In the genomic region with DNA sequence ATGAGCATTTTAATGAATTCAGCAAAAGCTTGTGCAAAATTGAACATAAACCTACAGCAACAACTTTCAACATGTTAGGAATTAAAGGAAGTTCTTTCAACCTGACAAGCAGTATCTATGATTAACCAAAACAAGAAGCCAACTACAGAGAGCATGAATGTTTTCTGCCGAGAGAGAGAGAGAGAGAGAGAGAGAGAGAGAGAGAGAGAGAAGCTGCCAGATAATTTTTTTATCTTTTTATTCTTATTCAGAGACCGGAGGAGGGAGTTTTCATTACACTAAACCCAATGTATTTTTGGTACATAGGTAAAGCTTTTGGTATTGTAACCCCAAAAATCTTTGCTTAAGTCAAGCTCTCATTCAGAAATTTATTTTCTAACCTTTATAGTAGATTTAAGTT, we compare ENCODE assay signal across 44 mouse cellular contexts. TPM values are rescaled to one million over a fixed set of nuclear protein-coding genes. Genes with fewer than 3 reads are reported as not detected.
"Had no signal": no experiment of that assay in that cellular context is flagged by ENCODE, and none has a peak within 500 bp of the region (broad histone marks: within the 10 kb centered on the region; RNA-seq: fewer than 3 reads in every experiment).

No protein-coding gene starts in this region.

- H3K27me3 ChIP-seq: heart, embryonic 12.5 days; heart, embryonic 13.5 days; heart, embryonic 15.5 days; hindbrain, embryonic 12.5 days; hindbrain, embryonic 15.5 days; intestine, embryonic 15.5 days; kidney, embryonic 15.5 days had no signal

- H3K9me3 ChIP-seq: heart, embryonic 12.5 days; heart, embryonic 13.5 days; heart, embryonic 15.5 days; hindbrain, embryonic 10.5 days; hindbrain, embryonic 12.5 days; hindbrain, embryonic 13.5 days; hindbrain, embryonic 15.5 days; intestine, embryonic 15.5 days; kidney, embryonic 15.5 days had no signal

- H3K4me1 ChIP-seq: heart, embryonic 12.5 days; heart, embryonic 13.5 days; heart, embryonic 15.5 days; hindbrain, embryonic 10.5 days; hindbrain, embryonic 12.5 days; hindbrain, embryonic 13.5 days; hindbrain, embryonic 15.5 days; intestine, embryonic 15.5 days; kidney, embryonic 15.5 days had no signal

- H3K9ac ChIP-seq: heart, embryonic 12.5 days; heart, embryonic 13.5 days; heart, embryonic 15.5 days; hindbrain, embryonic 12.5 days; hindbrain, embryonic 13.5 days; hindbrain, embryonic 14.5 days; hindbrain, embryonic 15.5 days; intestine, embryonic 15.5 days; kidney, embryonic 15.5 days had no signal

- ATAC-seq: hindbrain, embryonic 16.5 days; hindbrain, postnatal 0 days; inflammation-experienced regulatory T-cells, adult 6 months; intestine, embryonic 15.5 days; intestine, embryonic 16.5 days; intestine, postnatal 0 days had no signal

- H3K27ac ChIP-seq: heart, embryonic 13.5 days; heart, embryonic 15.5 days; hindbrain, embryonic 10.5 days; hindbrain, embryonic 12.5 days; hindbrain, embryonic 13.5 days; hindbrain, embryonic 14.5 days; hindbrain, embryonic 15.5 days; hindbrain, postnatal 0 days; intestine, embryonic 15.5 days; kidney, embryonic 15.5 days; kidney, postnatal 0 days; layer of hippocampus, adult 2 months; left cerebral cortex, adult 2 months had no signal

- H3K36me3 ChIP-seq: heart, embryonic 12.5 days; heart, embryonic 13.5 days; heart, embryonic 15.5 days; hindbrain, embryonic 10.5 days; hindbrain, embryonic 12.5 days; hindbrain, embryonic 13.5 days; hindbrain, embryonic 15.5 days; intestine, embryonic 15.5 days; kidney, embryonic 15.5 days had no signal

- H3K4me3 ChIP-seq: heart, embryonic 12.5 days; heart, embryonic 13.5 days; heart, embryonic 15.5 days; hindbrain, embryonic 10.5 days; hindbrain, embryonic 12.5 days; hindbrain, embryonic 13.5 days; hindbrain, embryonic 15.5 days; intestine, embryonic 15.5 days; kidney, embryonic 15.5 days; layer of hippocampus, adult 2 months; left cerebral cortex, adult 2 months had no signal

- DNase-seq: heart, postnatal 10 days; heart, postnatal 14 days; heart, postnatal 36 days; heart, postnatal 4 days; kidney, adult 11 months; kidney, adult 18-20 months; kidney, adult 2 months; kidney, adult 8-10 months; kidney, adult 9 months; kidney, postnatal 10 days; kidney, postnatal 14 days; kidney, postnatal 25 days; kidney, postnatal 36 days; kidney, postnatal 4 days; layer of hippocampus, adult 9-11 months; layer of hippocampus, postnatal 36 days had no signal

- H3K4me2 ChIP-seq: heart, embryonic 11.5 days; heart, embryonic 12.5 days; heart, embryonic 13.5 days; heart, embryonic 15.5 days; hindbrain, embryonic 12.5 days; hindbrain, embryonic 13.5 days; hindbrain, embryonic 14.5 days; hindbrain, embryonic 15.5 days; intestine, embryonic 15.5 days; kidney, embryonic 15.5 days had no signal

RNA-seq across cellular contexts. Expression of a gene that starts 10.7 kb away (rescaled TPM):
- total RNA-seq: heart, postnatal 10 days; heart, postnatal 25 days; heart, postnatal 36 days; heart, postnatal 4 days; hindbrain, postnatal 0 days; layer of hippocampus, adult 18-20 months; layer of hippocampus, adult 2 months; layer of hippocampus, adult 8-10 months; layer of hippocampus, postnatal 10 days; layer of hippocampus, postnatal 14 days; layer of hippocampus, postnatal 25 days; layer of hippocampus, postnatal 36 days; left cerebral cortex, adult 18-20 months; left cerebral cortex, adult 2 months; left cerebral cortex, adult 8-10 months had no signal
- polyA plus RNA-seq: heart, embryonic 12.5 days; heart, embryonic 13.5 days; hindbrain, embryonic 11.5 days had no signal
